Mouse (Mus musculus): ENCODE measurements at regions not wholly inside any gene's neighbourhood (a gene's known extent, or its start where the extent isn't known, plus 50 kb on each side); places are given as distances from the start of the nearest gene placed in this dataset.
A peak's percentile ranks its signal among the peaks of the same experiment; 100 is the strongest.
"Not testable (repeated sequence)": the region's sequence is repeated elsewhere in the genome, so short reads cannot be mapped to it uniquely, and the experiment has no call there.

- ATAC-seq (ENCODE audit: poor library complexity, severe bottlenecking), result no peak
These were observed 144.6 kb upstream of the Rbbp6 start for GRCm38 (mm10) chr7:122820587-122821535.

GRCm38 (mm10) chr7:122823429-122823828 lies 142.1 kb upstream of the Rbbp6 start:
- peak; percentile 98 for ATAC-seq (ENCODE audit: poor library complexity, severe bottlenecking)

GRCm38 (mm10) chr7:122839091-122839490 lies 126.4 kb upstream of the Rbbp6 start:
- no peak for ATAC-seq (ENCODE audit: poor library complexity, severe bottlenecking)

DNA sequence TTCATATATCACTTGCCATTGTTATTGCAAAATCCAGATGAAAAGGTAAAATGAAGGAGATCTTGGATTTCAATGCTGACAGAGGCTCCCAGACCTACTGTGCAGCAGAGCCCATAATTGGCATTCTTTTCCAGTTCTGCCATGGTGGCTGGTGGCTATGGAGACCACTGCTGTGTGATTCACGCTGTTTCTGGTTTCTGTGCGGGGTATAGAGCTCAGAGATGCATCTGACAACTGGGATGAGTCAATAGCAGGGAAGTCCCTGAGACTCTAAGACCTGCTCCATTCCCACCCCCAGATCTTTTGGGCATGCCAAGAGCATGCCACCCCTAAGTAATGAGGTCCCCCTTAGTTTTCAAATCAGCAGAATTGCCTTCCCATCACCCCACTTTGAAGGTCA lies 120.7 kb upstream of the Rbbp6 start:
- ATAC-seq (ENCODE audit: poor library complexity, severe bottlenecking), result no peak

DNA sequence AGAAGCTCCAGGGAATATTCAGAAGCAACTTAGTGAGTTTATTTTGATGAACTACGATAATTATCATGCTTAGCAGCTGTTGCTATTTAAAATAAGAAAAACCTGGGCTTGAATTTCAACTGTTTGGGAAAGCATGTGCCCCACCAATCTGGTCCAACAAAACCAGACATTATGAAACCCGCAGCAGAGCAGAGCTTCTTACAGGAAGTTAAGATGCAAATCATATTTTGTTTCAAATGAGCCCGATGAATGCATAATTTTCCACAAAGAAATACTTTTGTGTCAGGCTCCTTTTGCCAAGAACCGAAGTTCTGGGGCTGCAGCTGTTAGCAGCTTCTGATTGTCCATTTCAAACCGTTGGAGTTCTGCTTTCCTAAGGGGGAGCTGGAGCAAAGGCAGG lies 118.1 kb upstream of the Rbbp6 start:
- no peak for ATAC-seq (ENCODE audit: poor library complexity, severe bottlenecking)

DNA sequence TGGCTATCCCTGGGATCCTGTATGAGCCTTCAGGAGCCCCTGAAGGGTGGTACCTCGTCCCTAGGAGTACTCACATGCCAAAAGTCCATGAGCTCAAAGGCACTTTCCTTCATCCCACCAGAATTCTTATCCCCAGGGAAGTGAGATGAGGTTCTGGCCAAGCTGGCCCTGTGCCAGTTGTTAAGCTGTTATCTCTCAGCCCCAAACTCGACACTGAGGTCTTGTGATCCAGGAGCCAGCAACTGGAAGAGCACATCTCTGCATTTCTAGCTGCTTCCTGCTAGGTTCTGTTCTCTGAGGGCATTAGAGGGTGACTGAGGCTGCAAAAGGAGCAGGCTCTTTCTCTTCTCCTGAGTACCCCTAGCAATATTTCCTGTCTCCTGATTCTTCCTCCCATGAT lies 92.1 kb upstream of the Rbbp6 start:
- ATAC-seq (ENCODE audit: poor library complexity, severe bottlenecking), result no peak

- ATAC-seq (ENCODE audit: poor library complexity, severe bottlenecking), result no peak
These were observed 89.2 kb upstream of the Rbbp6 start for GRCm38 (mm10) chr7:122876286-122876685.

- not testable (repeated sequence) for ATAC-seq (ENCODE audit: poor library complexity, severe bottlenecking)
These were observed 83.5 kb upstream of the Rbbp6 start for GRCm38 (mm10) chr7:122881890-122882500.

DNA sequence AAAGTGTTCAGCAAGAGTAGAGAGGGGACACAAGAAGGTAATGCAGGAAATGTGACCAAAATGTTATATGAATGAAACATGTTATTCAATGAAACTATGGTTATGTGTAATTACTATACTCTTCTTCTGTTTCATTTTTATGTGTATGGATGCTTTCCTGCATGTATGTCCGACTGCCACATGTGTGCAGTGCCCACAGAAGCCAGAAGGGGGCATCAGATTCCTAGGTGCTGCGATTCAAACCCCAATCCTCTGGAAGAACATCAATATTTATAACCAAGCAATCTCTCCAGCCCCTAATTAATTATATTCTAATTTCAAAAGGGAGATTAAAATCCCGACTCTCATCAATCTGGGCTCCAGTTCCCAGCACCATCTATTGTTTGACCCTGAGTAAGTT lies 78.7 kb upstream of the Rbbp6 start:
- ATAC-seq (ENCODE audit: poor library complexity, severe bottlenecking), result no peak

GRCm38 (mm10) chr7:122897148-122897547 lies 68.3 kb upstream of the Rbbp6 start:
- ATAC-seq (ENCODE audit: poor library complexity, severe bottlenecking), result no peak

DNA sequence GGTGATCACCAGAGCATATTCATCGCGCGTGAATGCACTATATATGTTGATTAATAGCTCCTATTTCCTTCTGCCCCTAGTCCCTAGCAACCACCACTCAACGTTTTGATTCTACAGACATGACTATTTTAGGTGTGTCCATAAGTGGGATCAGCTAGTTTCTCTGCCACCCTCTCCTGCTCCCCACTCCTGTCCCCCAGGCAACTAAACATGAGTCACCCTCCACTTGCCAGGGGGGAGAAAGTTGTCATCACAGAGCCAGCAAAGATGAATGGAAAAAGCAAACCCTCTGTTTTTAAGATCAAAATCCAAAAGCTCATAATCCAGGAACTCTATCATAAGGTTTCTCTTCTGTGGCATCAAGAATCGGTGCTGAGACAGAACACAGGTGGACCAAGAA lies 59.4 kb upstream of the Rbbp6 start:
- no peak for ATAC-seq (ENCODE audit: poor library complexity, severe bottlenecking)

- ATAC-seq (ENCODE audit: poor library complexity, severe bottlenecking), result no peak
These were observed 56.2 kb upstream of the Rbbp6 start for GRCm38 (mm10) chr7:122909296-122909695.
